ENCODE assay signal across 21 mouse cellular contexts in genomic region chr1:183138088-183138487, GRCm38 (mm10).
"Had no signal": no experiment of that assay in that cellular context is flagged by ENCODE, and none has a peak within 500 bp of the region (broad histone marks: within the 10 kb centered on the region; RNA-seq: fewer than 3 reads in every experiment).

No protein-coding gene starts in this region.

- DNase-seq: kidney, adult 18-20 months; kidney, adult 9 months; kidney, postnatal 14 days; kidney, postnatal 4 days; lung, adult 2 months; lung, postnatal 14 days; lung, postnatal 4 days; right cerebral cortex, adult 18-20 months; right cerebral cortex, postnatal 14 days; right cerebral cortex, postnatal 4 days; spleen, adult 18-20 months; thymus, postnatal 36 days had no signal

- H3K9ac ChIP-seq: limb, embryonic 15.5 days; liver, embryonic 12.5 days; liver, embryonic 15.5 days; midbrain, embryonic 12.5 days; neural tube, embryonic 12.5 days; neural tube, embryonic 15.5 days; stomach, embryonic 15.5 days had no signal

- H3K27ac ChIP-seq: limb, embryonic 15.5 days; liver, embryonic 12.5 days; liver, embryonic 15.5 days; midbrain, embryonic 12.5 days; neural tube, embryonic 12.5 days; neural tube, embryonic 15.5 days; stomach, embryonic 15.5 days had no signal

- H3K4me2 ChIP-seq: limb, embryonic 15.5 days; liver, embryonic 12.5 days; liver, embryonic 15.5 days; midbrain, embryonic 12.5 days; neural tube, embryonic 12.5 days; neural tube, embryonic 15.5 days; stomach, embryonic 15.5 days had no signal

- ATAC-seq: inflammation-experienced regulatory T-cells, adult 6 months; liver, embryonic 12.5 days; midbrain, embryonic 16.5 days had no signal

- H3K27me3 ChIP-seq: limb, embryonic 15.5 days; liver, embryonic 12.5 days; liver, embryonic 15.5 days; neural tube, embryonic 12.5 days; neural tube, embryonic 15.5 days; stomach, embryonic 15.5 days had no signal

- H3K4me1 ChIP-seq: stomach, embryonic 15.5 days had no signal

- H3K4me3 ChIP-seq: limb, embryonic 15.5 days; liver, embryonic 12.5 days; liver, embryonic 15.5 days; midbrain, embryonic 12.5 days; neural tube, embryonic 12.5 days; neural tube, embryonic 15.5 days; stomach, embryonic 15.5 days had no signal

- H3K9me3 ChIP-seq: limb, embryonic 15.5 days; liver, embryonic 12.5 days; liver, embryonic 15.5 days; midbrain, embryonic 12.5 days; neural tube, embryonic 12.5 days; neural tube, embryonic 15.5 days; stomach, embryonic 15.5 days had no signal

- H3K36me3 ChIP-seq: liver, embryonic 15.5 days; midbrain, embryonic 12.5 days; neural tube, embryonic 12.5 days; stomach, embryonic 15.5 days had no signal
